Mouse (Mus musculus) frontal cortex, postnatal 14 days (tissue): ENCODE measurements around the gene Gstm2.
"Not testable (repeated sequence)": the region's sequence is repeated elsewhere in the genome, so short reads cannot be mapped to it uniquely, and the experiment has no call there.

Experiments
- DNase-seq, 2 experiments: peaks; one replicate each; pipeline ENCODE4 v3.0.0; 2022; ENCODE audit warnings: low spot score in 2 of 2

Gstm2 gene

DNA sequence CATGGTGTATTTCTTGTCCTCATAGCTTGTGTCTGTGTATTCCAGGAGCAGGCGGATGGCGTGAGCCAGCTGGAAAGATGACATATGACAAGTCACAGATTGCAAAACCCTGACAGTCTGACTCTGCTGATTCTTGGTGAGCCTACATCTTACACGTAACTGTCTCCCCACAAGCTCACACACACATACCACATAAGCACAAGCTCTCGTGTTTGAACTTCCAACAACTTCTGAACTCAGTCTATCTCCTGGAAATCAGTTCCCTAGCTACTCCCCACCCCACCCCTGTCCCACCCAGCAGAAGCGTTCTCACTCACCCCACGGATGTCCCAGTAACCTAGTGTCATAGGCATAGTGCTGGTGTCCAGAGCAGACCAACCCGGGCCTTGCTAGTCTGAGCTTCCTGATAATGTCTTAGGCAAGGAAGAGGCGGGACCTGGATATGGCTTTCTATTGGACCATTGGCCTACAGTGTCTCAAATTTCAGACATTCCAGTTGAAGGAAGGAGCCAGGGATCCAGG, at the start of gene Gstm2:
TSS of gene Gstm2 (minus strand) at position 413 of the 522 bp plus-strand sequence.
- no peak for DNase-seq

DNA sequence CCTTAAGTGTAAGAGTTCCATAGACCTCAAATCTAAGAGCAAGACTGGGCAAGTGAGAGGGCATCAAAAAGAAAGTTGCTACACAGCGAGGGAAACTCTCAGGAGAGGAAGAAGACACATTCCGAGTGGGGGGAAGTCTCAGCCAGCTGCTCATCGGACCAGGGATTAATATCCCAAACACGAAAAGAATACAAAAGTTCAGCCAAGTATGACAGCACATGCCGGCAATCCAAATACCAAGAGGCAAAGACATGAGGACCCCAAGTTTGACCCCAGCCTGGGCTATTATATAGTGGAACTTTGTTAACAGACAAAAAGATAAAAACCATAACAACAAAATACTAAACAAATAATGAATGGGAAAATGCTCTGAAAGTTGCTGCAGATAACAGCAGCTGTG, 46.9 kb upstream of the Gstm2 start:
- no peak for DNase-seq

DNA sequence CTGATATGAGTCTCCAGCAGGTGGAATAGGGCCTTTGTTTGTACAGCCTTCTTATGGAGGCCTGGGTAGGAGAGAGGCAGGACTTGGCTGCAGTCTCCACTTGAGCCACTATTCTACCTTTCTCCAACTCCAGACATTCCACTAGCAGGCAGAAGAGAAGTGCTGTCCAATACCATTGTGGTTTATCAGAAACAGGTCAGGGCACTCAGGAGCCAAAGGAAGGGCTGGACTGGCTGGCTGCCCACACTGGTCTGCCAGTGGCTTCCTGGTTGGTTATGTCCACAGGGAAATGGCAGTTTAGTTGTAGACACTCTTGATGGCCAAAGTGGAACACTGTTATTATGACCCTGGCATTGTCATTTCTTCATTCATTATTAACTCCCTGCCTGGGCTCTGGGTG, 45.9 kb upstream of the Gstm2 start:
- no peak for DNase-seq

DNA sequence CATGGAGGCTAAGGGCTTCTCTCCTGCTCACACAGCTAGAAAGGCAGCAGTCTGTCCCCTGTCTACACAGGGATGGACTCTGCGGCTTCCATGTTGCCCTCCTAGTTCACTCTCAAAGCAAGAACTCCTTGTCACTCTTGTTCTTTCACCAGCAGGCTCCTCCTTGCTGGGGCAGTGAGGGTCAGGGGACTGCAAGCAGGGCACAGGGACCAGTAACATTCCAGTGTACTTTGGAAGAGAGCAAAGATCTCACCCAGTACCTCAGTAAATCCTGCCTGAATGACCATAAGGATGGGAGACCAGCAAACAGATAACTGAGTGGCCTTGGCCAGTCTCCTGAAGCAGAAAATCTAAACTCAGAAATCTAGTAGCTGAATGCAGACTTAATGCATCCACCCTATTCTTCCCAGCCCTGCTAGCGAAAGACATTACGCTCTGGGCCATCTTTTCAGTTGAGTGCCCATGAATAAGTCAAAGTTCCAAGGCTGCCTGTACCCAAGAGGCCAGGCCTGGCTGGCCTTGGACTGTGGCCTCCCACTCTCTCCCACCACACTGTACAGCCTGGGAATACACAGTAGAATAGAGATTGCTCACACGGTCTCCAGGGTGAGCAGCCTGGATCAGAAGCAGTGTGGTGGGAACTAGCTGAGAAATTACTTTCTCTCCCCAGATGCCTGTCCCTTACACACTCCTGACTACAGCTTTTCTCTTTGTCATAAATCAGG, 42.5 kb upstream of the Gstm2 start:
- DNase-seq: no peak

DNA sequence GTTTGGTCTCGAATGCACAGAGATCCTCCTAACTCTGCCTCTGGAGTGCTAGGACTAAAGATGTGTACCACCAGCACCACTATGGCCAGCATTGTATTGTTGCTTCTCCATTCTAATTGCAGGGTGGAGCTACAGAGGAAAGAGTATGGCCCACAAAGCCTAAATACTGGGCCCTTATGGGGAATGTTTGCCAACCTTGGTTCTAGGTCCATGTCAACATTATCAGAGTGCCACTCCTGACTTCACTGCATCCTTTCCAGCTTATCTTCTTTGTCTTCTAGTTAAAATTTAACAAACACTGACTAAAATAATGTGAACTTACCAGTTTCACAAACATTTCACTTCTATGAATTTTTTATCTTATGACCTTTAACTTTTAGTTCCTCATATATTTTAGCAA, 40.3 kb upstream of the Gstm2 start:
- no peak for DNase-seq

DNA sequence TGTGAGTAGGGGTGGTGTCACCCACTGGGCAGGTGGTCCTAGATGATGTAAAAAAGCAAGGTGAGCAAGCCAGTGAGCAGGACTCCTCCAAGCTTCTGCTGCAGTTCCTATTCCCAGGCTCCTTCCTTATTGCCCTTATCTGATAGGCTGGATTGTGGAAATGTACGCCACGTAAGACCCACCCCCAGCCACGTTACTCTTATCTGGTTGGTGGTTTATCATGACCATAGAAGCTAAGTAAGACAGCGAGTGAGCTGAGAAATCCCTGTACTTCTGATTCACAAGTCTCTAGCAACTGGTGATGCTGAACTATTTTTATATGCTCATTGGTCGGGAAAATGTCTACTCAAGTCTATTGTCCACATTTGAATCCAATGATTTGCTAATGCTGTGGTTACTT, 39.8 kb upstream of the Gstm2 start:
- no peak for DNase-seq

DNA sequence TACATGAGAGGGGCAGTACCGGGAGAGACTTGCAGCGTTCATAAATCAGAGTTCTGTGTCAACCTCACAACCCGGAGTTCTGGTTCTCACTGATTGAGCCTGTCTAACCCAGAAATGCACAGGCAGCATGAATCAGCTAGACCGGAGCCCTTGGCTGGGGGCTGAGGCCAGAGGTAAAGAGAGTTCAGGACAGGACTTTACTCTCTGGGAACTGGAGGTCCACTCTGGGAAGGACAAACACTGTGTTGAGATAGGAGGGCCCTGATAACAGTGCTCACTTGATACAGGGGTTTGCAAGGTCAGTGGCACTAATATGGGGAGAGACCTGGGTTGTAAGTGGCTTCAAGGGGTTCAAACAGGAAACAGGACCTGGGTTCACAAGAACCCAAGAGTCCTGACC, 39.1 kb upstream of the Gstm2 start:
- DNase-seq: no peak

DNA sequence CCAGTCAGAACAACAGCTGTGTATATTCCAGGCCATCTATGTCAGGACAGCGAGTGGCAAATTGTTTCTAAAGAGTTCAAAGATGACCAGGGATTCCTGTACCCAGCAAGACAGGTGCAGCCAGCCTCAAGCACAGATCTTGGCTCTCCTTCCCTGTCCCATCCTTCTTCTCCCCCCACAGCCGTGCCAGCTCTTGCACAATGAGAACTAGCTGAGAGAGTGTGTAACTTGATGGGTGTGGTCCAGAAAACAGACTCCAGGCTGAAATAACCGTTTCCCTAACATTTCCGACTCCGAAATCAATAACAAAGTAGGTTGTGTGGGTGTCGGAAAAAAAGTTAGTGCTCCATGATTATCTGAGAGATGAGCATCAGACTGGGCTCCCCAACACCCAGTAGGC, 36.4 kb upstream of the Gstm2 start:
- no peak for DNase-seq

DNA sequence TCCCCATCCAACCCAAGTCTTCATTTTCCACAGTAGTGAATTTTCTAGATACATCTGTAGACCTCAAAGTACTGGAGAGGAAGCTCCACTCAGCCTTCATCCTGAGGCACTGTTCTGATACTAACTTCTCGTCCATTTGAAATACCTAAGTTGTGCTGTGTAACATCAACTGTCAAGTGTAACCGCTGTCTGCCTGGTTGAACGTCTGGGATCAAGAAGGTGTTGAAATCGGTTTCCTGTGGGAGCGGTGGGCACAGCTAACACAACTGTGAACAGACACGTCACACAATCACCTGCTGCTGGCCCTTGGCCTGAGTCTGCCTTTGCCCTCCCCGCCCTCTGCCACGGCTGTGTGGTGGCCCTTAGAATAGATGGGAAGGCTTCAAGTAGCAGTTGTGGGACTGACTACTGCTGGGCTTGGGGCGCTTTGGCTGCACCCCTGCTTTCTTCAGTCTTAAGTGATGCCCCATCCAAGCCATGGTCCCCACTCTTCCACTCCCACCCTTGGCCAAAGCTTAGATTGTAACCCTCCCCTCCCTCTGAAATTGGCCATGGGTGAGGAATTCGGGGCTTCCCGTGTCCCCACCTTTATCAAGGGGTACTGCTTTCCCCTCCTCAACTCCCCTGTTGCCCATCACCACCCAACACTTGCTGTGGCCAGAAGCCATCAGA, 34.2 kb upstream of the Gstm2 start:
- DNase-seq: not testable (repeated sequence)

DNA sequence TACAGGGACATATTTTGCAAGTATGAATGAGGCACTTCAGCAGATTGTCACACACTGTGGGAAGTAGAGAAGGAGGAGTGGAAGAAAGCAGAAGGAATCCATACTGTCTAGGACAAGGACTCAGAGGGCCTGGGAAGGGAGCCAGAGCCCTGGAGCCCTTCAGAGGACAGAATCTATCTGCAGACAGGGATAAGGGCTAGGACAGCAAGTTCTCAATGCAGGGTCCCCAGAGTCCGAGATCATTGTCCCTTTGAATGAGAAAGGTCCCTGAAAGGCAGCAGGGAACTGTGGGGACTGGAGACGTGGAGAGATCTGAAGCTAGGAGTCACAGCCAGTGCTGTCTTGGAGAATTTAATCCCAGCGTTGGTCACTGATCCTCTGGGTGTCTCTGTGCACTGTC, 33.0 kb upstream of the Gstm2 start:
- DNase-seq: not testable (repeated sequence)

DNA sequence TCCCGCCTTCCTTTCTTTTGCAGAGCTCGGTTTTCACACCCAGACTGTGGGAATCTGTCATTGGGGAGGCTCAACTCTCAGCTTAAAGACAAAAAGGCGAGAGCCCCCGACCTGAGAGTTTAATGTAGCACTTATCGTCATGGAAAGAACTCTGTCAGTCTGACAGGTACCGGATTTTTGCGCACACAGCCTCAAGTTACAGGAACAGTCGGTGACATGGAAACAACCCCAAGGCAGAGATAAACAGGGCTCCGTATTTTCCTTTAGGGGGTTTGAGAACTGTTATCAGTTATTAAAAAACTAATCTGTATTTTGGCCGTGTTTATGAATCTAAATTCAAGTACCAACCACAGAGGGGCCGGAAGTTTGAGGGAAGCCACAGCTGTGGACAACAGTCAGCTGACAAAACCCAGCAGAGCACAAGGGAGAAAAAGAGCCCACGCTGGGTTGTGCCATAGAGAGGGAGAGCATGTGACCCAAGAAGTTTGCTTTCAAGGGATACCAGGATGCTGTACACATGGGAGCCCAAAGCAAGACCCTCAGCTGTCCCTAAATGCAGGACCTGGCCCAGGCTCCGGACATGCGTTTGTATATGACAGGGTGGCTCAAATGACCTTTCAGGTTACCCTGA, 32.1 kb upstream of the Gstm2 start:
- DNase-seq: no peak

DNA sequence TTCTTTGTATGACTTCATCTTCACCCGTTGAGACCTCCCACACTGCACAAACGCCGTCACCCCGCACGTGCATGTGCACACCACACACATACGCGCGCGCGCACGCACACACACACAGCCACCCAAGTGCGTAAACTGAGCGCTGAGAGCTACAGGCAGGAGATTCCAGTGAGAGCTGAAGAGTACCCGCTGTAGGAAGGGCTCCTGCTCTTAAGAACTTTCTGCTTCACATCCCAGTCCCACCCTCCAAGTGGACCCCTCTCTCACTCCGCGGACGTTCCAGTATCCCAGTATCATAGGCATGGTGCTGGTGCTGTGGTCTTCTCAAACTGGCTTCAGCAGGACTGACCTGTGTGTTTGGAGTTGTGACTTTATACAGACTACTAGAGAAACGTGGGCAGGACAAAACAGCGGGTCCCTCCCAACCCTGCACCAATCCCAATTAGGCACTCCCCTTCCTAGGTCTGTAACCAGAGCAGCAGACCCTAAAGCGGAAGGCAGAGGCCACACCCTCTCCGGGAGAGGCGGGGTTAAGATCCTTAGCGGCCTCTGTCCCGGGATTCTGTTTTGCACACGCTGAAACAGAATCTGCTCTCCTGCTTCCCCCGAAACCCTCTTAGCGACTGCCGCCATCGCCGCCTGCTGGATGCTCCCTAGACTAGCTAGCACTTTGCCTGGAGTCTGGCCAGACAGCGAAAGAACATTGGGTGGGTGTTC, 31.4 kb upstream of the Gstm2 start, which contains the start of gene Gstm1:
TSS of gene Gstm1 (minus strand) at position 501 of the 717 bp plus-strand sequence.
- peak; percentile 88 to 89 for DNase-seq

DNA sequence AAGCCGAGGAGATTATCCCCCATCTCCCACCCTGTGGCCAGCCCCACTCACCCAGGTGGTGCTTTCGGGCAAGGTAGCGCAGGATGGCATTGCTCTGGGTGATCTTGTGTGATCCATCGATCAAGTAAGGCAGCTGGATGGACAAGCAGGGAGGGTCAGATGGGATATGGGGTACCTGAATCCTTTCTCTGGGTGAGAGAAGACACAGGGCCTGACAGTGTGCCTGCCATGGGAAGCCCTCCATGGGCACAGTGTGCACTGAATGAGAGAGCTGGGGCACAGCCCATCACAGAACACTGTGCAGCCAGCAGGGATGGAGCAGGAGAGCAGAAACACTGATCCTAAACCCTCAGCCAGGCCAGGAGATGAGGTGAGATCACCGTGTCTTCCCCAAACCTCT, 30.2 kb upstream of the Gstm2 start:
- DNase-seq: not testable (repeated sequence)

DNA sequence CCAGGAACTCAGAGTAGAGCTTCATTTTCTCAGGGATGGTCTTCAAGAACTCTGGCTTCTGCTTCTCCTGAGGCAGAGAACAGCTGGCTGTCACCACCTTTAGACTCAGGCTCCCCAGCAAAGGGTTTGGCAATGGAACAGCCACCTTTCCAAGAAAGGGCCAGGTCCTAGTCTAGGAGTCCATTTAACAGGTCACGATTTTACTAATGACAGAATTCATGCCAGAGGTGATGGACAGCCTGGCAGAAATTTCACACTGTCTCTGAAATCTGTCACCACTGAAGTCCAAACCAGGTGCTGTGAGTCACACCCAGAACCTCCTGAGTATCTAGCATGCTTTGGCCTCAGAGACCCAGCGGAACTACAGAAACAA, 28.7 kb upstream of the Gstm2 start:
- DNase-seq: no peak

DNA sequence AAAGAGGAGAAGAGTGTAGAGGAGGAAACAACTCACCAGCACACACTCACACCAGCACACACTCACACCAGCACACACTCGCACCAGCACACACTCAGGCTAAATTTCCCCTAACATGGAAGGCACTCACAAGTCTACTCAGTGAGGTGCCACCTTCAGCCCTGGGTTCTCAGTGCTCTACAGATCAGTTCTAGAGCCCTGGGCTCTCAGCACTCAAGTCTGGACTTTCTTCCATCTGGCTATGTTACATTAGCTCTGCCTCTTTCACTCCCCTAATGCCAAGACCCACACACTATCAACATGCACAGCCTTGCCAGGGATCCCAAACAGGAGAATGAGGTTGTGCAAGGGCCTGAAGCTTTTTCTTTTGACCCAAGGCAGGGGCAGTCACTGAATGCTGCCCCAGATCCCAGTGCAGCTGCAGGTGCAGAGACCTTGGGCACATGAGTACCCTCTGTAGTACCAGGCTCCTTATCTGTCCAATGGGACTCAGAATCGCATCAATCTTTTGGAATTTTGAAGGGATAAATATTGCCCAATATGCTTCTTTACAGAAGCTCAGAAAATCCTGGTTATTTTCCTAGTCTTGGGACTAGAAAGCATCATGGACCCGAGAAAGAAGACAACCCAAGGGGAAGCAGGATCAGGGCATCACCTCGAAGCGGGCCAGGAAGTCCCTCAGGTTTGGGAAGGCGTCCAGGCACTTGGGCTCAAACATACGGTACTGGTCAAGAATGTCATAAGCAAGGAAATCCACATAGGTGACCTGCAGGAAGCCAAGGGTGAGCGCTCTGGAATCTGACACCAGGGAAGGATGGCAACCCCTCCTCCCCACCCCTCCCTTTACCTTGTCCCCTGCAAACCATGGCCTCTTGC, 28.1 kb upstream of the Gstm2 start:
- no peak for DNase-seq

DNA sequence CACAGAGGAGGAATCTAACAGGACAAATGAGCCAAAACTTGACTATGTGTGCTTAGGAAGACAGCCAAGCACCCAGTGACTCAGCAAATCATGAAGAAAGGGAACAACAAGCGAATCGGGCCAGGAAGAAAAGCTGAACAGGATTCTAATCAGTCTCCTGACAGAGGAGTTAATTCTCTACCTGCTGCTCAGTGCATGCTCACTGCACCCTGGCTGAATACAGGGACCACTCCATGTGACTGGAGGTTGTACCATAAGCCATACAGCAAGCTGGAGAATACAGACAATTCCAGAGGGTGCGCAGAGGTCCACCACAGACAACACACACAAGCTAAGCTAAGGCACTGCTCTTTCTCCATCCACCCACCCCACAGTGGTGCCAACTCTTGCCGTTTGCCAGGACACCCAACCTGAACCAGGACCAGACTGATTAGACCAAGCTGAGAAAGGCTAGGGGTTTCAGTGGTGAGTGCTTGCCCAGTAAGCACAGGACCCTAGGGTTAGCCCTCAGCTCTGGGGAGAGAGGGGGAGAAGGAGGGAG, 27.1 kb upstream of the Gstm2 start:
- DNase-seq: peak in 1 of 2 experiments; percentile 38

DNA sequence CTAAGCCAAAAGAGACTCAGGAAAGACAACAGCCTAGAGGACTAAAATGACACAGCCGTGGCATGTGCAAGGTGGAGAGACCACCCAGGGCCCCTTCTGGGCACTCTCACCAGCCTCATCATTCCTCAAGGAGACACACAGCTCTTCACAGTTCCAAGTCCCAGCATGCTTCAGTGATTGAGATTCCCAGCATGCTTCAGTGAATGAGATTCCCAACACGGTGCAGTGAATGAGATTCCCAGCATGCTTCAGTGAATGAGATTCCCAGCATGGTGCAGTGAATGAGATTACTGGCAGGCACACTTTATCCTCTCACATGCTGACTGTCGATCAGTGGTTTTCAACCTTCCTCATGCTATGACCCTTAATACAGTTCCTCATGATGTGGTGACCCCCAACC, 25.3 kb upstream of the Gstm2 start:
- no peak for DNase-seq

DNA sequence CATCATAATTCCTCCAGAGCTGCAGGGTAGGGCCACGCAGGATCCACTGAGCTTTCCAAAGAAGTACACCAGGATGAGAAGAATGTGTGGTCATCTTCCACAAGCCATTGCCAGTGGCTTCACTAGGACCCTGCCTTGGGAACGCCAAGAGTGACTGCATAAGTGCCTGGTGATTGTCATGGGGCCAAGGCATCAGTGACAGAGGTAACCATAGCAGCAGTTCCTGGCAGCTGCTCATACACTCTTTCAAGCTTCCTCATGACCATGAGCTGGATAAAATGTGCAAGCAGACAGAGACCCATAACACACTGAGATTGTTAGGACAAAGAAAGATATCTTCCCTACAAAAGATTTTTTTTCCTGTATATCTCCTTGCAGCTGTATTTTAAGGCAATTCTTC, 24.0 kb upstream of the Gstm2 start:
- DNase-seq: no peak

DNA sequence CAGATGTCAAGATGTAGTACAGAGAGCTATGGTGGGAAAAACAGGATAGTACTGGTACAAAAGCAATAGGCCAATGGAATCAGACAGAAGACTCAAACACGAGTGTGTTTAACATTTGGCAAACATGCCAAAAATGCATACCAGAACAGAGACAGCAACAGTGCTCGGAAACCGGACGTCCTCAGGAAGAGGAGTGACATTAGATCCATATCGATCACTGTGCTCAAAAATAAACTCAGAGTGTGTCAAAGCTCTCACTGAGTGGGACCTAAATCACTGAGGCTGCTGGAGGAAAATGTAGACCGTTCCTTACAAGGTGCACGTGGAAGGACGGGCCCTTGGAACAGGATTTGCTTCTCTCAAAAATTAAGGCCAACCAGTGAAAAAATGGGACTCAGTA, 15.8 kb upstream of the Gstm2 start:
- no peak for DNase-seq

DNA sequence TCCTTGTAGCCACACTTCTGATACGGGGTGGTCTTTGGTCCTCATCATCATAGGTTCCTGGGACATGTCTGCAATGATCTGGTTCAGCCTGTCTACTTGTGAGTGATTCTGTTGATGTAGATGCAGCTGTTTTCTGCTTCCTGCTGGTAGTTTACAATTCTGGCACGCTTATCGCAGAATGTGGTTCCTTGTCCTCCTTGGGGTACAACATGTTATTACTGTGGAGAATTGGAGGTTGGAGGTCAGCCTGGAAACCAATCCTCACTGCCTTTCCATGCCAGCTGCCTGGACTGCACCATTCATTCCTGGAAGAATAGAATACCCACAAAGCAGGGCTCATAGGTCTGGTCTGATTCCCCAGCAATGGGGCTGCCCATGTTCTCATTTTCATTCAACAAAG, 13.2 kb upstream of the Gstm2 start:
- no peak for DNase-seq

DNA sequence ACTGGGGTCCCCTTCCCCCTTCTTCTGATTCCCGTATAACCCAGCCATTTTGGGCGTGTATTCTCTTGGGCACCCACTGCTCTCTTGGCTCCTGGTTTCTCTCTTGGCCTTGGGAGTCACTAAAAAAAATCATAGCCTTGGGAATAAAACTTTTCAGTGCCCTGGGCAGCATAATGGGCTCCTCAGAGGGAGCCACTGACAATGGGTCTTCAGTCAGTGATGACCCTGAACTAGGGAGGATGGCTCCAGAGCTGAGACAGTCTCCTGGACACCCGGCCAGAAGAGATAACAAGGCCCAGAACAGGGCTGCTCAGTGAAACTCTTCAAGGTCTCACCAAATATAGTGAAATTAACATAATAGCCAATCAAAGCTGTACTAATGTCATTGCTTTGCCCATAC, 12.3 kb upstream of the Gstm2 start:
- no peak for DNase-seq
